Mouse (Mus musculus) heart, adult 8-10 months (tissue): Measurements from ENCODE around the gene Spaca1. TPM values are rescaled to one million over a fixed set of nuclear protein-coding genes. Genes with fewer than 3 reads are reported as not detected.
"Not testable (repeated sequence)": the region's sequence is repeated elsewhere in the genome, so short reads cannot be mapped to it uniquely, and the experiment has no call there.

Experiments used
- DNase-seq: peaks from one replicate; pipeline ENCODE4 v3.0.0; 2022; ENCODE audit warnings: low spot score
- total RNA-seq, 4 experiments: library from RNA; stranded (reverse); gene quantifications; 2 replicates each; pipeline ENCODE4 v1.2.4; 2022

Gene Spaca1
- not detected for total RNA-seq

DNA sequence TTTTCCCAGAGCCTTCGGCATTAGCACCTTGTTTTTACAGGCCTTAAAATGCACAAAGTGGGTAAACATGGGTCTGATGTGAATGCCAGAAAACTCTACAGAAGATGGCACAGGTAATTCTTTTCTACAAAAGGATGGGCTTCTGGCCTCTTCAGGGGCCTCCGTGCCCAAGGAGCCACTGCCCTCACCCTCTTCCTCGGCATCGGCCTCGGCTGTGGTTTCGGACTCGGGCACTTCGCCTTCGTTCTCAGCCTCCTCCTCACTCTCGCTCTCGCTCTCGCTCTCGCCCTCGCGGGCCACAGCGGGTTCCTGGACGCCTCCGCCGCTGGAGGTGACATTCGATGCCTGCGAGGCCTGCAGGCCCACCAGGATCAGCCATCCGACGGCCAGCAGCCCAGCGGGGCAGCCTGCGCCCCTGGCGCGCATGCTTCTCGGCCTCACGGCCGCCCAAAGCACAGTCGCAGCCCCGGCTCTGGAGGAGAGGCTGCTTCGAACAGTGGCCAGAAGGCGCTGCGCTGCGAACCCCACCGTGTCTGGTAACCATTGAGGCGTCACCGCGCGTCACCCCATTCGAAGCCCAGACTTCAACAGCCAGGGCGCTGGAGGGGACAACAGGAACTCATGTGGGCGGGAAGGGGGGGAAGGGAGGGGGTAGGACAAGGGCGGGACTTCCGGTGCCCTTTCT lies at the start of gene Spaca1:
Gene Spaca1 (minus strand): TSS at position 621 of the 685 bp plus-strand sequence.
- no peak for DNase-seq

- not testable (repeated sequence) for DNase-seq
Measured at GRCm38 (mm10) chr4:34087286-34087685, 37.3 kb upstream of the Spaca1 start.

DNA sequence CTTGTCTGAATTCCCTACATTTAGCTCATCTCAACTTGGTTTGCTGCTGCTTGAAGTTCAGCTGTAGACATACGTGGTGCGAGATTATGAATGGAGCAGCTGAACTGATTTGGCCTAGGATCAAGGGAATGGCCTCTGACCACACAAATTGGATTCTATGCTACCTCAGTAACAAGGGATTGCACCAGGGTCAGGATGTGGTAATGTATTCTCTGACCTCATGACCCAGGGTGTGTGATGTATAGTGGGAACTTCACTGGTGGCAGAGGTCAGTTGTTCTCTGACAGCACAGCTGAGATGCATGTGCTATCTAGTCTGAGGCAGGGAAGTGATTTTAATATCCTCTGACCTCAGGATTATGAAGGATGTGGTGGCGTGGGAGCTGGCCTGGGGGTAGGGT lies 31.1 kb upstream of the Spaca1 start:
- DNase-seq, result no peak

GRCm38 (mm10) chr4:34069002-34069401 lies 19.0 kb upstream of the Spaca1 start:
- no peak for DNase-seq

- DNase-seq, result no peak
Measured at GRCm38 (mm10) chr4:34058320-34058719, 8.3 kb upstream of the Spaca1 start.

DNA sequence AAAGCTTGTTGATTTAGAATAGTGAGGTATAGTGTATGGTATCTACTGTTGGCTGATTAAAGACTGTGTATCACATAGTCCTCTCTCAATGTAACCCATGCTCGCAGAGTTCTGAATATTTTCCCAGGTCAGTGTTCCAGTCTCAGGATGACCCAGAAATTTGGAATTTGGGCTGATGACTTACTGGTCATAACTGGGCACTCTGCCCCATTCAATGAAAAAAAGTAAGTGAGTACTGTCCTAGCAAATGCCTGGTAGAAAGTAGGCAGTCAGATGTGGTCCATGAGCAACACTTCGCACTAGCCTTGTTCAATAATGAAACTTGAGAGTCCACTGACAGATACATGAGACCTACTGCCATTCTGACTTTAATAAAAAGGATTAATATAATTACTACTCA lies 23.2 kb downstream of the Spaca1 start:
- DNase-seq, result no peak

DNA sequence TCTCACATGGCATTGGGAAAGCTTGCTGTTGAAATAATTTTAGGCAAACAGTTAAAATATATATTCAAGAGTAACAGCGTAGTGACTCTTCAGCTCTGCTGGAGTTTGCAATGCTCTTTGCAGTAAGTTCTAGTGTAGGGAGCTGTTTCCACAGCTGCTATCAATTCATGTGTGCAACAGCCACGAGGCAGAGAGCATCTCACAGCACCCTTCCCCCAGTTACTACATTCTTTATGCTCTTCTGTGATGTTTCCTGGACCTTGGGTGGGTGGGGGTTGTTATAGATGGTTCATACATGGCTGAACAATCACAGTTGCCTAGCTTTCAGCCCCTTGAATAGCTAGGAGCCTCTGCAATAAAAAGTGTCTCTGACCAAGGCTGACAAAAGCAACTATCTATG lies 28.5 kb downstream of the Spaca1 start:
- DNase-seq, result no peak

- DNase-seq, result no peak
Measured at GRCm38 (mm10) chr4:33996382-33996781, 53.6 kb downstream of the Spaca1 start.

GRCm38 (mm10) chr4:33992687-33993086 lies 57.3 kb downstream of the Spaca1 start:
- DNase-seq, result no peak

GRCm38 (mm10) chr4:33988466-33989089 lies 61.4 kb downstream of the Spaca1 start:
- no peak for DNase-seq

Other genes starting within 250 kb of the Spaca1 start
- under 1 TPM; 0.09 to 0.57 (median 0.27) TPM for gene Cnr1, start 125.6 kb downstream of the Spaca1 start, total RNA-seq